Mouse (Mus musculus) thymus, adult 2 months (tissue): ENCODE measurements around the gene Gm32717. TPM values are rescaled to one million over a fixed set of nuclear protein-coding genes. Genes with fewer than 3 reads are reported as not detected.
"Not testable (repeated sequence)": the region's sequence is repeated elsewhere in the genome, so short reads cannot be mapped to it uniquely, and the experiment has no call there.

Source experiments
- DNase-seq: peaks from one replicate; pipeline ENCODE4 v3.0.0; 2021
- H3K27ac ChIP-seq: fragments of 200-500 bp; 2 replicates; pipeline ENCODE4 v1.5.1; 2012; ENCODE audit warnings: low read length, control low read depth; ENCODE audit not compliant: control insufficient read depth, insufficient read depth
- H3K27me3 ChIP-seq: fragments of 200-500 bp; 2 replicates; pipeline ENCODE4 v1.6.1; 2012; ENCODE audit warnings: mild to moderate bottlenecking, low read length, moderate library complexity, mixed read lengths; ENCODE audit not compliant: control insufficient read depth, insufficient read depth
- H3K36me3 ChIP-seq: fragments of 200-500 bp; 2 replicates; pipeline ENCODE4 v1.6.1; 2012; ENCODE audit warnings: mild to moderate bottlenecking, low read length, moderate library complexity; ENCODE audit not compliant: control insufficient read depth, insufficient read depth
- H3K4me1 ChIP-seq: fragments of 200-500 bp; replicated peaks from 2 replicates; pipeline ENCODE4 v1.6.1; 2012; ENCODE audit warnings: low read length; ENCODE audit not compliant: control insufficient read depth, insufficient read depth
- H3K4me3 ChIP-seq: fragments of 200-500 bp; 2 replicates; pipeline ENCODE4 v1.5.1; 2012; ENCODE audit warnings: mild to moderate bottlenecking, low read length, control low read depth, moderate library complexity; ENCODE audit not compliant: control insufficient read depth, insufficient read depth
- POLR2A ChIP-seq: fragments of 200-500 bp; IDR thresholded peaks from 2 replicates; pipeline ENCODE4 v1.6.1; 2012; ENCODE audit warnings: mild to moderate bottlenecking, low read length, control low read depth, moderate library complexity; ENCODE audit not compliant: control insufficient read depth, poor library complexity, insufficient read depth; ENCODE audit errors: extremely low read depth
- WGBS: fragments of 180-500 bp; shearing (Covaris S2); methylation state at CpG from one replicate; pipeline ENCODE4 v1.1.7; 2018; 5-methylcytosine and 5-hydroxymethylcytosine counted together
- polyA plus RNA-seq: library from polyadenylated mRNA; depleted of rRNA; stranded (reverse); fragments of >200 nt; gene quantifications from 2 replicates; pipeline ENCODE4 v1.2.3, GENCODE M21; 2012; rRNA removed

The Gm32717 gene
- polyA plus RNA-seq, 1 experiment = not detected

- not testable (repeated sequence) for H3K4me3 ChIP-seq, DNase-seq, H3K4me1 ChIP-seq, H3K27ac ChIP-seq, H3K36me3 ChIP-seq, H3K27me3 ChIP-seq
- 27% methylated on average over 3 of the region's 4 CpGs for WGBS
Observed at GRCm38 (mm10) chr10:118215719-118216393, 24.7 kb downstream of the Gm32717 start.

GRCm38 (mm10) chr10:118204642-118205041 lies 35.9 kb downstream of the Gm32717 start, which contains the start of gene Il22:
TSS of gene Il22 (plus strand) at chr10:118204942.
- H3K27me3 ChIP-seq = no peaks in the 10 kb centered on the region
- no peak within 1 kb of the TSS for H3K4me3 ChIP-seq
- H3K27ac ChIP-seq = no peak within 1 kb of the TSS
- no peaks in the 10 kb centered on the region for H3K36me3 ChIP-seq
- no peak for TF ChIP-seq POLR2A
- no peak for DNase-seq
- no peaks in the 10 kb centered on the region for H3K4me1 ChIP-seq
- WGBS = 93% methylated on average over 4 of the region's 4 CpGs

- H3K27me3 ChIP-seq, H3K4me1 ChIP-seq, H3K4me3 ChIP-seq, H3K36me3 ChIP-seq, DNase-seq, H3K27ac ChIP-seq: not testable (repeated sequence)
- 8% methylated on average over 3 of the region's 3 CpGs for WGBS
Observed at GRCm38 (mm10) chr10:118195150-118195549, 45.4 kb downstream of the Gm32717 start.

Other genes starting within 250 kb of the Gm32717 start
- 23.3 and 34.8 TPM in 2 replicates for gene Mdm1, start 99.0 kb downstream of the Gm32717 start, polyA plus RNA-seq
- 0.20 TPM in 1 of 2 replicates, not detected in the other for gene Il22, start 35.8 kb downstream of the Gm32717 start, polyA plus RNA-seq
- gene Gm32802, start 17.9 kb upstream of the Gm32717 start, polyA plus RNA-seq = not detected in 2 replicates
- gene Iltifb, start 54.3 kb upstream of the Gm32717 start, polyA plus RNA-seq = not detected in 2 replicates
- gene Gm9040, start 86.2 kb upstream of the Gm32717 start, polyA plus RNA-seq = not detected in 2 replicates
- not detected in 2 replicates for gene Gm9044, start 91.6 kb upstream of the Gm32717 start, polyA plus RNA-seq
- 0.05 TPM in 1 of 2 replicates, not detected in the other for gene Gm9045, start 97.1 kb upstream of the Gm32717 start, polyA plus RNA-seq
- not detected in 2 replicates for gene Gm9046, start 102.5 kb upstream of the Gm32717 start, polyA plus RNA-seq
- gene Gm9048, start 107.9 kb upstream of the Gm32717 start, polyA plus RNA-seq = not detected in 2 replicates
- gene Gm9049, start 113.3 kb upstream of the Gm32717 start, polyA plus RNA-seq = 0.05 TPM in 1 of 2 replicates, not detected in the other
- gene Ifng, start 200.3 kb upstream of the Gm32717 start, polyA plus RNA-seq = 0.24 TPM in 1 of 2 replicates, not detected in the other